Mouse (Mus musculus) testis, adult 2 months (tissue): ENCODE measurements around the gene Zfp799. TPM values are rescaled to one million over a fixed set of nuclear protein-coding genes. Genes with fewer than 3 reads are reported as not detected.

ENCODE experiments used
- H3K27ac ChIP-seq: fragments of 200-500 bp; 2 replicates; pipeline ENCODE4 v1.5.1; 2012; ENCODE audit warnings: low read depth, low read length; ENCODE audit not compliant: control insufficient read depth, insufficient read depth
- H3K27me3 ChIP-seq: fragments of 200-500 bp; 2 replicates; pipeline ENCODE4 v1.6.1; 2012; ENCODE audit warnings: mild to moderate bottlenecking, low read length, moderate library complexity; ENCODE audit not compliant: control insufficient read depth, insufficient read depth
- H3K36me3 ChIP-seq: fragments of 200-500 bp; 2 replicates; pipeline ENCODE4 v1.6.1; 2012; ENCODE audit warnings: mild to moderate bottlenecking, low read length; ENCODE audit not compliant: control insufficient read depth, insufficient read depth
- H3K4me1 ChIP-seq: fragments of 200-500 bp; 2 replicates; pipeline ENCODE4 v1.6.1; 2012; ENCODE audit warnings: low read length; ENCODE audit not compliant: control insufficient read depth, insufficient read depth
- H3K4me3 ChIP-seq: fragments of 200-500 bp; 2 replicates; pipeline ENCODE4 v1.5.1; 2012; ENCODE audit warnings: low read depth, mild to moderate bottlenecking, low read length, moderate library complexity, mixed read lengths; ENCODE audit not compliant: control insufficient read depth
- CTCF ChIP-seq: fragments of 200-500 bp; IDR thresholded peaks from 2 replicates; pipeline ENCODE4 v1.5.1; 2012; ENCODE audit warnings: low read depth, mild to moderate bottlenecking, inconsistent platforms, low read length, moderate library complexity; ENCODE audit not compliant: control insufficient read depth, insufficient read depth, insufficient replicate concordance
- POLR2A ChIP-seq: fragments of 200-500 bp; IDR thresholded peaks from 2 replicates; pipeline ENCODE4 v1.6.1; 2012; ENCODE audit warnings: low read depth, mild to moderate bottlenecking, inconsistent platforms, low read length, moderate library complexity; ENCODE audit not compliant: control insufficient read depth
- polyA plus RNA-seq: library from polyadenylated mRNA; depleted of rRNA; stranded (reverse); fragments of >200 nt; gene quantifications from 2 replicates; pipeline ENCODE4 v1.2.3, GENCODE M21; 2012

The Zfp799 gene
- polyA plus RNA-seq, 1 experiment: 0.58 TPM

GRCm38 (mm10) chr17:32851581-32851980 is 21.5 kb upstream of the Zfp799 start:
- no peak overlapping the region for H3K27ac ChIP-seq
- TF ChIP-seq CTCF: no peak
- no peak for TF ChIP-seq POLR2A
- H3K36me3 ChIP-seq: no peaks in the 10 kb centered on the region

GRCm38 (mm10) chr17:32841388-32841787 is 11.3 kb upstream of the Zfp799 start:
- TF ChIP-seq CTCF: no peak
- Histone ChIP-seq H3K4me3 (no peak overlapping the region), H3K36me3 (no peaks in the 10 kb centered on the region), H3K27me3 (no peaks in the 10 kb centered on the region), H3K4me1 (no peaks in the 10 kb centered on the region), H3K27ac (no peak overlapping the region)

More at GRCm38 (mm10) chr17:32851581-32851980, 21.5 kb upstream of the Zfp799 start:
- peaks cover 3% of the 10 kb centered on the region for H3K4me1 ChIP-seq
- no peak overlapping the region for H3K4me3 ChIP-seq
- no peaks in the 10 kb centered on the region for H3K27me3 ChIP-seq

- Histone ChIP-seq H3K36me3 (no peaks in the 10 kb centered on the region), H3K4me1 (no peaks in the 10 kb centered on the region), H3K27ac (no peak overlapping the region), H3K4me3 (no peak overlapping the region), H3K27me3 (no peaks in the 10 kb centered on the region)
- TF ChIP-seq POLR2A: no peak
- no peak for TF ChIP-seq CTCF
Observed at GRCm38 (mm10) chr17:32839083-32839802, 9.2 kb upstream of the Zfp799 start.

GRCm38 (mm10) chr17:32830418-32830782 is 339 bp upstream of the Zfp799 start:
- no peaks in the 10 kb centered on the region for H3K36me3 ChIP-seq
- no peaks in the 10 kb centered on the region for H3K27me3 ChIP-seq
- H3K4me3 ChIP-seq: no peak overlapping the region
- peaks cover 7% of the 10 kb centered on the region for H3K4me1 ChIP-seq
- H3K27ac ChIP-seq: no peak overlapping the region
- no peak for TF ChIP-seq POLR2A

GRCm38 (mm10) chr17:32816074-32816784 is 13.8 kb downstream of the Zfp799 start:
- Histone ChIP-seq H3K36me3 (no peaks in the 10 kb centered on the region), H3K27ac (no peak overlapping the region), H3K27me3 (no peaks in the 10 kb centered on the region), H3K4me1 (no peaks in the 10 kb centered on the region), H3K4me3 (no peak overlapping the region)
- TF ChIP-seq CTCF (no peak), POLR2A (no peak)

- Histone ChIP-seq H3K4me3 (no peak overlapping the region), H3K27ac (no peak overlapping the region), H3K27me3 (no peaks in the 10 kb centered on the region), H3K36me3 (no peaks in the 10 kb centered on the region), H3K4me1 (peaks cover 3% of the 10 kb centered on the region)
- TF ChIP-seq CTCF (no peak), POLR2A (no peak)
Observed at GRCm38 (mm10) chr17:32814136-32814535, 15.9 kb downstream of the Zfp799 start.

GRCm38 (mm10) chr17:32810648-32811047 is 19.4 kb downstream of the Zfp799 start:
- Histone ChIP-seq H3K27ac (no peak overlapping the region), H3K4me1 (peaks cover 5% of the 10 kb centered on the region), H3K36me3 (no peaks in the 10 kb centered on the region), H3K4me3 (no peak overlapping the region), H3K27me3 (no peaks in the 10 kb centered on the region)
- TF ChIP-seq CTCF (no peak), POLR2A (no peak)

- H3K4me3 ChIP-seq: peak within 1 kb of the TSS; percentile 33
- no peaks in the 10 kb centered on the region for H3K36me3 ChIP-seq
- H3K27me3 ChIP-seq: no peaks in the 10 kb centered on the region
- H3K4me1 ChIP-seq: peaks cover 5% of the 10 kb centered on the region
- TF ChIP-seq CTCF (no peak), POLR2A (no peak)
- no peak within 1 kb of the TSS for H3K27ac ChIP-seq
Observed at GRCm38 (mm10) chr17:32809544-32810374, 20.3 kb downstream of the Zfp799 start, which contains the start of gene Zfp811. Gene Zfp811 (minus strand): TSS chr17:32809931.
